15 mouse cellular contexts compared by ENCODE assay signal in genomic region chr11:32343350-32343749, GRCm38 (mm10). TPM values are rescaled to one million over a fixed set of nuclear protein-coding genes. Genes with fewer than 3 reads are reported as not detected.
"Had no signal": no experiment of that assay in that cellular context is flagged by ENCODE, and none has a peak within 500 bp of the region (broad histone marks: within the 10 kb centered on the region; RNA-seq: fewer than 3 reads in every experiment).

No protein-coding gene starts in this region.

- H3K4me2 ChIP-seq: liver, embryonic 13.5 days; liver, embryonic 15.5 days; lung, embryonic 15.5 days; midbrain, embryonic 12.5 days; neural tube, embryonic 13.5 days; neural tube, embryonic 15.5 days; stomach, embryonic 15.5 days had no signal

- H3K9ac ChIP-seq: liver, embryonic 13.5 days; liver, embryonic 15.5 days; liver, postnatal 0 days; lung, embryonic 15.5 days; midbrain, embryonic 12.5 days; neural tube, embryonic 13.5 days; neural tube, embryonic 15.5 days; stomach, embryonic 15.5 days had no signal

- H3K4me3 ChIP-seq: liver, embryonic 13.5 days; liver, embryonic 15.5 days; lung, embryonic 15.5 days; megakaryocyte, embryonic 14.5 days; midbrain, embryonic 12.5 days; myocyte; neural tube, embryonic 13.5 days; neural tube, embryonic 15.5 days; stomach, embryonic 15.5 days had no signal

- ATAC-seq: lung, postnatal 0 days; midbrain, embryonic 16.5 days had no signal

- H3K9me3 ChIP-seq: liver, embryonic 13.5 days; liver, embryonic 15.5 days; lung, embryonic 15.5 days; midbrain, embryonic 12.5 days; neural tube, embryonic 13.5 days; neural tube, embryonic 15.5 days; stomach, embryonic 15.5 days had no signal

- H3K27me3 ChIP-seq: lung, embryonic 15.5 days; midbrain, embryonic 12.5 days; neural tube, embryonic 13.5 days; neural tube, embryonic 15.5 days; stomach, embryonic 15.5 days had no signal

- H3K27ac ChIP-seq: liver, embryonic 13.5 days; liver, embryonic 15.5 days; lung, embryonic 15.5 days; macrophage; midbrain, embryonic 12.5 days; neural tube, embryonic 13.5 days; neural tube, embryonic 15.5 days; stomach, embryonic 15.5 days had no signal

- H3K36me3 ChIP-seq: liver, embryonic 13.5 days; liver, embryonic 15.5 days; lung, embryonic 15.5 days; midbrain, embryonic 12.5 days; neural tube, embryonic 13.5 days; neural tube, embryonic 15.5 days; stomach, embryonic 15.5 days had no signal

RNA-seq across cellular contexts. Expression of gene Hbq1a, which starts 43.5 kb away (rescaled TPM):
- polyA plus RNA-seq: macrophage; thymus, postnatal 0 days had no signal

RNA-seq across cellular contexts. Expression of gene Hba-a2, which starts 47.1 kb away (rescaled TPM):
- polyA plus RNA-seq: macrophage, myocyte had no signal

RNA-seq across cellular contexts. Expression of gene Hbq1b, which starts 56.6 kb away (rescaled TPM):
- polyA plus RNA-seq: macrophage; midbrain, embryonic 14.5 days had no signal
